Mouse (Mus musculus): ENCODE data around the gene Itgb1bp1. TPM values are rescaled to one million over a fixed set of nuclear protein-coding genes. Genes with fewer than 3 reads are reported as not detected.

Gene Itgb1bp1
- polyA plus RNA-seq, 1 experiment from 2014 or later = 39.2 TPM

DNA sequence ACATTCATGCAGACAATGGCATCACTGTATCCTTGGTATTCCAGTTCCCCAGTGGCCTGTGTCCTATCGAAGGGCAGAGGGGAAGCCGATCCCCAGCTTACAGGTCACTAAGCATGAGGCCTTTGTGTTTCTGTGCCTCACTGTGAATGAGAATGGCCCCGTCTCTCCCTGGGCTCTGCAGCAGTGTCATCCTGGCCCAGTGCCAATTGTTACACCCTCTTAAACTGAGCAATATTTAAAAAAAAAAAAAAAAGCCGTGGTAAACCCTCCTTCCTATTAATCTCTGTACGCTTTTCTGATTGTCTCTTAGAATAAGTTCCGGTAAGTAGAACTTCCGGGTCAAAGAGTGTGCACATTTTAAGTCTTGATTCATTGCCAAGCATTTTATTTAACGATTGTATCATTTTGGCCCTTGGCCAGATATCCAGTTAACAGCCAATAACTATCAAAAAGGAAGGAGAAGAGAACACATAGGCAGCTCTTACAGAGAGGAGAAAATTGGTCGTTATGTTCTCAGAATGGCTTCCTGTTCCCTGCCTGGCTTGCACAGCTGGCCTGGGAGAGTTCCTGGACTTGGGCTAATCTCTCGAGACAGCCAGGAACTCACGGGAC lies 81.3 kb downstream of the Itgb1bp1 start:
- H3K4me3 ChIP-seq (replicated peaks) = no peak overlapping the region
- H3K36me3 ChIP-seq (replicated peaks) = peaks cover 56% of the 10 kb centered on the region
- H3K27ac ChIP-seq = peak overlapping the region; percentile 59
- H3K9ac ChIP-seq = no peak overlapping the region
- 22% methylated on average over 11 of the region's 11 CpGs for WGBS
- no peaks in the 10 kb centered on the region for H3K9me3 ChIP-seq
- H3K27me3 ChIP-seq = no peaks in the 10 kb centered on the region
- no peak overlapping the region for H3K4me2 ChIP-seq
- peak; percentile 63 for ATAC-seq (ENCODE audit: low FRiP score)
- H3K4me1 ChIP-seq = peaks cover 24% of the 10 kb centered on the region

DNA sequence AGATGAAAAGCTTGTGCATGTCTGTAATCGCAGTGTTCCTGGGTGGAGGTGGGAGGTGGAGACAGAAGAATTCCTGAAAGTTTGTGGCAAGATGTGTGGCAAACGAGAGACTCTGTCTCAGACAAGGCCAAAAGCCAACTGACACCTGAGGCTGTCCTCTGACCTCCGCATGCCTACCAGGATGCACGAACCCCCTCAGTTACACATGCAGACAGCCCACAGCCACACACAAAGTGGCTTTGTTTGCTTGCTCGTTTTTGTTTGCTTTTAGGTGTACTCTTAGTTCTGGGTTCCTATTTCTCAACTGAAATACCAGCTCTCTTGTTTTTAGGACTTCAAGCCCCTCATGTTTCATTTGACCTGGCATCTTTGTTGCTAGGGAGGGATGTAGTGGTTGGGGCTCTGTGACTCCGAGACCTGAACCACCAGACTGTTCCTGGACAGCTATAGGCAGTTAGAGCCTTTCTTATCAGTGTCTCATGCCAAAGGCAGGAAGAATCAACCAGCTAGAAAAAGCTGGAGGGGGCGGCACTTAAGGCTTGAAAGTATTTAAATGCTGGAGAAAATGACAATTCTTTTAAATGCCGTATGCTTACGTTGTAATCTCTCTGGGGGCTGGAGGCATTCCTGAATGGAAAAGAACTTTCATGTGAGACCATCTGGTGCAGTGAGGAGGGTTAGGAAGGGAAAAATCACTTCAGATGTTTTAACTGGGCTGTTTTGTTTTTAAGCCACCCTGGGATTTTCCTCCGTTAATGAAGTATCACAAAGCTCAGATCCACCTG lies 84.4 kb downstream of the Itgb1bp1 start:
- Histone ChIP-seq H3K27ac (no peak overlapping the region), H3K9ac (no peak overlapping the region), H3K4me1 (peaks cover 24% of the 10 kb centered on the region), H3K4me2 (no peak overlapping the region), H3K4me3 (replicated peaks) (no peak overlapping the region), H3K27me3 (no peaks in the 10 kb centered on the region), H3K36me3 (replicated peaks) (peaks cover 43% of the 10 kb centered on the region), H3K9me3 (no peaks in the 10 kb centered on the region)
- no peak for ATAC-seq (ENCODE audit: low FRiP score)
- 86% methylated on average over 10 of the region's 10 CpGs for WGBS

GRCm38 (mm10) chr12:21200613-21201012 lies 85.5 kb downstream of the Itgb1bp1 start:
- no peak overlapping the region for H3K27ac ChIP-seq
- H3K4me3 ChIP-seq (replicated peaks) = no peak overlapping the region
- H3K36me3 ChIP-seq (replicated peaks) = peaks cover 33% of the 10 kb centered on the region
- no peaks in the 10 kb centered on the region for H3K27me3 ChIP-seq
- peaks cover 24% of the 10 kb centered on the region for H3K4me1 ChIP-seq
- H3K9me3 ChIP-seq = no peaks in the 10 kb centered on the region
- no peak for ATAC-seq (ENCODE audit: low FRiP score)
- WGBS = 97% methylated on average over 8 of the region's 8 CpGs
- no peak overlapping the region for H3K9ac ChIP-seq
- no peak overlapping the region for H3K4me2 ChIP-seq

- Histone ChIP-seq H3K4me2 (no peak overlapping the region), H3K9me3 (no peaks in the 10 kb centered on the region), H3K27ac (no peak overlapping the region), H3K4me3 (replicated peaks) (no peak overlapping the region), H3K27me3 (no peaks in the 10 kb centered on the region), H3K9ac (no peak overlapping the region), H3K36me3 (replicated peaks) (peaks cover 21% of the 10 kb centered on the region), H3K4me1 (no peaks in the 10 kb centered on the region)
- 93% methylated on average over 4 of the region's 4 CpGs for WGBS
- ATAC-seq (ENCODE audit: low FRiP score) = no peak
Measured at GRCm38 (mm10) chr12:21196420-21196819, 89.7 kb downstream of the Itgb1bp1 start.

GRCm38 (mm10) chr12:21195497-21195896 lies 90.6 kb downstream of the Itgb1bp1 start:
- ATAC-seq (ENCODE audit: low FRiP score) = no peak
- H3K27ac ChIP-seq = no peak overlapping the region
- WGBS = 100% methylated on average over 3 of the region's 3 CpGs
- H3K9me3 ChIP-seq = no peaks in the 10 kb centered on the region
- no peaks in the 10 kb centered on the region for H3K4me1 ChIP-seq
- no peak overlapping the region for H3K9ac ChIP-seq
- H3K4me3 ChIP-seq (replicated peaks) = no peak overlapping the region
- H3K4me2 ChIP-seq = no peak overlapping the region
- peaks cover 20% of the 10 kb centered on the region for H3K36me3 ChIP-seq (replicated peaks)
- H3K27me3 ChIP-seq = no peaks in the 10 kb centered on the region

- no peak for ATAC-seq (ENCODE audit: low FRiP score)
- Histone ChIP-seq H3K4me1 (peaks cover 3% of the 10 kb centered on the region; the same call in 1 of the 2 replicates), H3K27ac (no peak overlapping the region), H3K9ac (no peak overlapping the region), H3K36me3 (replicated peaks) (peaks cover 16% of the 10 kb centered on the region), H3K27me3 (no peaks in the 10 kb centered on the region), H3K9me3 (no peaks in the 10 kb centered on the region), H3K4me3 (replicated peaks) (no peak overlapping the region), H3K4me2 (no peak overlapping the region)
- WGBS = 86% methylated on average over 2 of the region's 2 CpGs
Measured at GRCm38 (mm10) chr12:21191546-21191945, 94.5 kb downstream of the Itgb1bp1 start.

Other genes starting within 250 kb of the Itgb1bp1 start
- 124 and 130 TPM in 2 replicates for gene Cpsf3, start 893 bp downstream of the Itgb1bp1 start, polyA plus RNA-seq (2016; fragmentation: Nextera tagmentation; extraction: Ambion mirVana)
- gene Iah1, start 30.1 kb upstream of the Itgb1bp1 start, polyA plus RNA-seq (2016; fragmentation: Nextera tagmentation; extraction: Ambion mirVana) = 41.9 and 45.3 TPM in 2 replicates
- 33.7 and 39.3 TPM in 2 replicates for gene Adam17, start 87.3 kb upstream of the Itgb1bp1 start, polyA plus RNA-seq (2016; fragmentation: Nextera tagmentation; extraction: Ambion mirVana)
- gene Ywhaq, start 131.4 kb upstream of the Itgb1bp1 start, polyA plus RNA-seq (2016; fragmentation: Nextera tagmentation; extraction: Ambion mirVana) = 1,153 and 1,229 TPM in 2 replicates